ENCODE assay signal across 13 mouse cellular contexts in the genomic region with DNA sequence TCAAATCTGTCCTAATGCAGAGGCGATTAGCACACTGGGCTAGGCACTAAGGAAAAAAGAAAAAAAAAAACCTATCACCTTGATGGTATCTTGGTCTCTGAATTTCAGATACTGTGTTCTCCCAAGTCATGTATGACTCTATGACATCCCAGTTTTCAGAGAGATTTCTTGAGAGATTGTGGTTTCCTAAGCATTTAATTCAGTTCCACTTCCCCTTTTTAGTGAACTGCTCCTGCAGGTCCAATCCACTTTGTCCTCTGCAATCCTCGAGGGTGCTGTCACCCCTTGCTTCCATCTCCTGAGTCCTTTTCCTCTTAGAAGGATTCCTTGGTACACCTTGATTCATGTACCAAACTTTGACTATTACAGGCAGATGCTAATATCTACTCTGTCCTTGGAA.
"Had no signal": no experiment of that assay in that cellular context is flagged by ENCODE, and none has a peak within 500 bp of the region (broad histone marks: within the 10 kb centered on the region; RNA-seq: fewer than 3 reads in every experiment).

No protein-coding gene starts in this region.

- H3K4me1 ChIP-seq: lung, embryonic 15.5 days; midbrain, embryonic 10.5 days; midbrain, embryonic 12.5 days; neural tube, embryonic 13.5 days; neural tube, embryonic 15.5 days had no signal

- ATAC-seq: liver, postnatal 0 days; midbrain, embryonic 16.5 days had no signal

- H3K27me3 ChIP-seq: lung, embryonic 15.5 days; midbrain, embryonic 12.5 days; neural tube, embryonic 13.5 days; neural tube, embryonic 15.5 days had no signal

- H3K36me3 ChIP-seq: lung, embryonic 15.5 days; midbrain, embryonic 10.5 days; midbrain, embryonic 12.5 days; neural tube, embryonic 13.5 days; neural tube, embryonic 15.5 days had no signal

- H3K27ac ChIP-seq: lung, embryonic 15.5 days; macrophage; midbrain, embryonic 10.5 days; midbrain, embryonic 12.5 days; neural tube, embryonic 13.5 days; neural tube, embryonic 15.5 days had no signal

- H3K4me2 ChIP-seq: lung, embryonic 15.5 days; midbrain, embryonic 12.5 days; neural tube, embryonic 13.5 days; neural tube, embryonic 15.5 days had no signal

- H3K9me3 ChIP-seq: lung, embryonic 15.5 days; midbrain, embryonic 10.5 days; midbrain, embryonic 12.5 days; neural tube, embryonic 13.5 days; neural tube, embryonic 15.5 days had no signal

- H3K9ac ChIP-seq: liver, postnatal 0 days; lung, embryonic 15.5 days; midbrain, embryonic 12.5 days; neural tube, embryonic 13.5 days; neural tube, embryonic 15.5 days had no signal

- DNase-seq: midbrain, embryonic 14.5 days; right cerebral cortex, postnatal 4 days; thymus, adult 18-20 months; thymus, postnatal 14 days; thymus, postnatal 4 days had no signal

- H3K4me3 ChIP-seq: lung, embryonic 15.5 days; midbrain, embryonic 10.5 days; midbrain, embryonic 12.5 days; neural tube, embryonic 13.5 days; neural tube, embryonic 15.5 days had no signal
